Mouse (Mus musculus) hindbrain, embryonic 15.5 days (tissue): Measurements from ENCODE around the gene Gm21866. TPM values are rescaled to one million over a fixed set of nuclear protein-coding genes. Genes with fewer than 3 reads are reported as not detected.
"Not testable (repeated sequence)": the region's sequence is repeated elsewhere in the genome, so short reads cannot be mapped to it uniquely, and the experiment has no call there.

ENCODE experiments used
- ATAC-seq: fragments of 200-750 bp; cut with Nextera tagmentation; 2 replicates; pipeline ENCODE4 v1.8.0; 2017; ENCODE audit warnings: low read depth, moderate number of reproducible peaks, moderate TSS enrichment; ENCODE audit not compliant: low FRiP score
- H3K27ac ChIP-seq: fragments of 300-500 bp; sonication (generic); replicated peaks from 2 replicates; pipeline ENCODE4 v1.5.1; 2015; ENCODE audit warnings: mild to moderate bottlenecking, inconsistent platforms
- H3K27me3 ChIP-seq: fragments of 300-500 bp; sonication (generic); 2 replicates; pipeline ENCODE4 v1.6.1; 2015; ENCODE audit warnings: control low read depth, inconsistent platforms
- H3K36me3 ChIP-seq: fragments of 300-500 bp; sonication (generic); 2 replicates; pipeline ENCODE4 v1.6.1; 2015; ENCODE audit warnings: control low read depth, inconsistent platforms
- H3K4me1 ChIP-seq: fragments of 300-500 bp; sonication (generic); replicated peaks from 2 replicates; pipeline ENCODE4 v1.6.1; 2015; ENCODE audit warnings: control low read depth, inconsistent platforms
- H3K4me2 ChIP-seq: fragments of 300-500 bp; sonication (generic); 2 replicates; pipeline ENCODE4 v1.6.1; 2015; ENCODE audit warnings: moderate library complexity, mild to moderate bottlenecking, inconsistent platforms
- H3K4me3 ChIP-seq: fragments of 300-500 bp; sonication (generic); 2 replicates; pipeline ENCODE4 v1.5.1; 2015; ENCODE audit warnings: mild to moderate bottlenecking, inconsistent platforms
- H3K9ac ChIP-seq: fragments of 300-500 bp; sonication (generic); 2 replicates; pipeline ENCODE4 v1.6.1; 2015; ENCODE audit warnings: inconsistent platforms
- H3K9me3 ChIP-seq: fragments of 300-500 bp; sonication (generic); 2 replicates; pipeline ENCODE4 v1.6.1; 2016; ENCODE audit warnings: control low read depth, inconsistent platforms
- WGBS: fragments of 180-500 bp; shearing (Covaris S2); methylation state at CpG from one replicate; pipeline ENCODE4 v1.1.7; 2015; 5-methylcytosine and 5-hydroxymethylcytosine counted together
- polyA plus RNA-seq: library from polyadenylated mRNA; unstranded; fragments of >200 nt; fragmentation: Nextera tagmentation; extraction: Ambion mirVana; gene quantifications from 2 replicates; pipeline ENCODE4 v1.2.1, GENCODE M21; 2015

Gm21866 gene
- not detected in 2 replicates for polyA plus RNA-seq

GRCm38 (mm10) chrY:13465479-13465878 lies at the start of gene Gm21866:
Gene Gm21866 (minus strand): TSS chrY:13465579.
- H3K4me2 ChIP-seq, H3K36me3 ChIP-seq, H3K27me3 ChIP-seq, H3K9ac ChIP-seq, H3K4me1 ChIP-seq, H3K27ac ChIP-seq, H3K9me3 ChIP-seq, ATAC-seq, H3K4me3 ChIP-seq: not testable (repeated sequence)
- WGBS = 83% methylated on average over 1 of the region's 3 CpGs

GRCm38 (mm10) chrY:13493726-13494125 lies 28.3 kb upstream of the Gm21866 start, which contains the start of gene Gm20773:
Gene Gm20773 (plus strand): TSS chrY:13494026.
- not testable (repeated sequence) for H3K4me3 ChIP-seq, H3K9ac ChIP-seq, H3K4me2 ChIP-seq, ATAC-seq, H3K36me3 ChIP-seq, H3K27ac ChIP-seq, H3K27me3 ChIP-seq, H3K9me3 ChIP-seq, H3K4me1 ChIP-seq
- whole genome bisulfite sequencing = no CpG with 5 or more reads among the region's 1 CpGs

Other genes with a start within 250 kb of the Gm21866 start
- not detected in 2 replicates for gene Gm21828, start 241.7 kb downstream of the Gm21866 start, polyA plus RNA-seq
- gene Gm21440, start 213.2 kb downstream of the Gm21866 start, polyA plus RNA-seq = not detected in 2 replicates
- gene Gm21454, start 213.1 kb downstream of the Gm21866 start, polyA plus RNA-seq = not detected in 2 replicates
- not detected in 2 replicates for gene Gm21725, start 116.5 kb downstream of the Gm21866 start, polyA plus RNA-seq
- gene Gm20773, start 28.4 kb upstream of the Gm21866 start, polyA plus RNA-seq = not detected in 2 replicates